14 mouse cellular contexts compared by ENCODE assay signal in genomic region chr6:116267110-116267423, GRCm38 (mm10). TPM values are rescaled to one million over a fixed set of nuclear protein-coding genes. Genes with fewer than 3 reads are reported as not detected.
DNase-seq lines count a peak whose midpoint lies in the region; ATAC-seq and TF ChIP-seq lines count a peak whose summit lies in the region.
"Had no signal": no experiment of that assay in that cellular context is flagged by ENCODE, and none has a peak within 500 bp of the region (broad histone marks: within the 10 kb centered on the region; RNA-seq: fewer than 3 reads in every experiment).

No protein-coding gene starts in this region.

- TF ChIP-seq POLR2A in bone marrow, adult 2 months (IDR thresholded peaks at IDR 0.05; ENCODE audit: borderline replicate concordance, control insufficient read depth, low read depth, low read length), result no peak

- no peak overlapping the region for H3K9ac ChIP-seq in hindbrain, embryonic 14.5 days
- H3K9ac ChIP-seq in hindbrain, embryonic 12.5 days, result no peak overlapping the region
- no peak overlapping the region for H3K9ac ChIP-seq in midbrain, embryonic 12.5 days (replicated peaks)
- H3K9ac ChIP-seq: lung, embryonic 15.5 days had no signal

- no peak for DNase-seq in hindbrain, embryonic 14.5 days (ENCODE audit: low spot score)
- DNase-seq in 3T3-L1 (ENCODE audit: low read depth, low spot score), result peak; percentile 12
- DNase-seq in cerebellum, adult 9-10 months, result no peak
- DNase-seq: adrenal gland, adult 8-10 months; heart, adult 18-20 months; heart, postnatal 4 days; kidney, adult 2 months; left cerebral cortex, postnatal 4 days; right cerebral cortex, adult 18-20 months had no signal

- no peak for ATAC-seq in hindbrain, embryonic 14.5 days (ENCODE audit: low FRiP score)
- ATAC-seq in hindbrain, embryonic 12.5 days (ENCODE audit: low FRiP score), result no peak
- ATAC-seq in midbrain, embryonic 12.5 days (ENCODE audit: low FRiP score, low read depth), result no peak
- no peak for ATAC-seq in cerebellum, adult (ENCODE audit: insufficient number of reproducible peaks, low FRiP score, low TSS enrichment)

- H3K27me3 ChIP-seq in hindbrain, embryonic 14.5 days (ENCODE audit: control insufficient read depth, insufficient read depth, low read length), result no peaks in the 10 kb centered on the region
- H3K27me3 ChIP-seq in hindbrain, embryonic 12.5 days, result no peaks in the 10 kb centered on the region
- H3K27me3 ChIP-seq in midbrain, embryonic 12.5 days, result no peaks in the 10 kb centered on the region
- H3K27me3 ChIP-seq: lung, embryonic 15.5 days had no signal

- 98% methylated on average over 1 of the region's 1 CpGs for WGBS in hindbrain, embryonic 14.5 days
- WGBS in hindbrain, embryonic 12.5 days, result 97% methylated on average over 1 of the region's 1 CpGs
- 83% methylated on average over 1 of the region's 1 CpGs for WGBS in bone marrow, adult 2 months
- 95% methylated on average over 1 of the region's 1 CpGs for WGBS in midbrain, embryonic 12.5 days

- peaks cover 10% of the 10 kb centered on the region; the same call in 1 of the 2 replicates for H3K36me3 ChIP-seq in hindbrain, embryonic 14.5 days (replicated peaks; ENCODE audit: control insufficient read depth, insufficient read depth)
- H3K36me3 ChIP-seq in hindbrain, embryonic 12.5 days, result no peaks in the 10 kb centered on the region
- peaks cover 3% of the 10 kb centered on the region; the same call in 1 of the 2 replicates for H3K36me3 ChIP-seq in midbrain, embryonic 12.5 days
- H3K36me3 ChIP-seq: lung, embryonic 15.5 days had no signal

- TF ChIP-seq CTCF in bone marrow, adult 2 months (IDR thresholded peaks at IDR 0.05; ENCODE audit: control insufficient read depth, insufficient read depth, low read length), result no peak

- peaks cover 19% of the 10 kb centered on the region for H3K4me1 ChIP-seq in hindbrain, embryonic 14.5 days (replicated peaks; ENCODE audit: control insufficient read depth, insufficient read depth, low read length)
- peaks cover 11% of the 10 kb centered on the region for H3K4me1 ChIP-seq in hindbrain, embryonic 12.5 days
- peaks cover 1% of the 10 kb centered on the region for H3K4me1 ChIP-seq in bone marrow, adult 2 months (ENCODE audit: control insufficient read depth, insufficient read depth, low read length)
- peaks cover 22% of the 10 kb centered on the region for H3K4me1 ChIP-seq in midbrain, embryonic 12.5 days

- H3K4me2 ChIP-seq in hindbrain, embryonic 14.5 days (replicated peaks), result 0 out of 2 replicates have a peak overlapping the region, but pooled peaks have one; percentile 73
- no peak overlapping the region for H3K4me2 ChIP-seq in hindbrain, embryonic 12.5 days (replicated peaks)
- H3K4me2 ChIP-seq in midbrain, embryonic 12.5 days (replicated peaks), result peak overlapping the region; percentile 71; the same call in 1 of the 2 replicates

- H3K4me3 ChIP-seq in hindbrain, embryonic 14.5 days (replicated peaks; ENCODE audit: low read length), result no peak overlapping the region
- H3K4me3 ChIP-seq in hindbrain, embryonic 12.5 days, result no peak overlapping the region
- H3K4me3 ChIP-seq in bone marrow, adult 2 months (replicated peaks; ENCODE audit: control insufficient read depth, low read depth, low read length), result no peak overlapping the region
- no peak overlapping the region for H3K4me3 ChIP-seq in midbrain, embryonic 12.5 days
- H3K4me3 ChIP-seq: lung, embryonic 15.5 days had no signal

- H3K27ac ChIP-seq in hindbrain, embryonic 14.5 days, result no peak overlapping the region
- H3K27ac ChIP-seq in hindbrain, embryonic 12.5 days, result no peak overlapping the region
- H3K27ac ChIP-seq in bone marrow, adult 2 months (ENCODE audit: control insufficient read depth, insufficient read depth, low read depth, low read length, poor library complexity), result peak overlapping the region; percentile 60
- peak overlapping the region; percentile 88; the same call in 1 of the 2 replicates for H3K27ac ChIP-seq in midbrain, embryonic 12.5 days (replicated peaks)
- H3K27ac ChIP-seq: lung, embryonic 15.5 days had no signal

- no peaks in the 10 kb centered on the region for H3K9me3 ChIP-seq in hindbrain, embryonic 14.5 days (ENCODE audit: control insufficient read depth, low read length)
- H3K9me3 ChIP-seq in hindbrain, embryonic 12.5 days (replicated peaks), result no peaks in the 10 kb centered on the region
- 0 out of 2 replicates have a peak, but pooled peaks cover 3% of the 10 kb centered on the region for H3K9me3 ChIP-seq in midbrain, embryonic 12.5 days
- H3K9me3 ChIP-seq: lung, embryonic 15.5 days had no signal

RNA-seq across cellular contexts. Expression of gene Zfand4, which starts 3.0 kb away (rescaled TPM):
- 6.7 and 7.4 TPM in 2 replicates for polyA plus RNA-seq in hindbrain, embryonic 14.5 days (2014; fragmentation: Nextera tagmentation; extraction: Ambion mirVana)
- 8.9 and 9.7 TPM in 2 replicates for polyA plus RNA-seq in hindbrain, embryonic 12.5 days (2016; fragmentation: Nextera tagmentation; extraction: Ambion mirVana)
- 4.3 and 13.8 TPM in 2 replicates for polyA plus RNA-seq in bone marrow, adult 2 months (2011; ENCODE audit: insufficient read depth, insufficient read length, low replicate concordance, missing spikeins)
- 12.3 and 13.6 TPM in 2 replicates for polyA plus RNA-seq in midbrain, embryonic 12.5 days (2016; fragmentation: Nextera tagmentation; extraction: Ambion mirVana)

RNA-seq across cellular contexts. Expression of gene Washc2, which starts 59.2 kb away (rescaled TPM):
- polyA plus RNA-seq in hindbrain, embryonic 14.5 days (2014; fragmentation: Nextera tagmentation; extraction: Ambion mirVana), result 61.9 and 63.8 TPM in 2 replicates
- 71.7 and 72.2 TPM in 2 replicates for polyA plus RNA-seq in hindbrain, embryonic 12.5 days (2016; fragmentation: Nextera tagmentation; extraction: Ambion mirVana)
- polyA plus RNA-seq in bone marrow, adult 2 months (2011; ENCODE audit: insufficient read depth, insufficient read length, low replicate concordance, missing spikeins), result 27.5 and 39.4 TPM in 2 replicates
- polyA plus RNA-seq in midbrain, embryonic 12.5 days (2016; fragmentation: Nextera tagmentation; extraction: Ambion mirVana), result 65.0 and 68.2 TPM in 2 replicates

Comparison
In these comparisons a context has a peak if more than half of its experiments do, and no peak if none do; other contexts are left out.
1. H3K27ac ChIP-seq: peak in bone marrow, adult 2 months (single experiment) and midbrain, embryonic 12.5 days (single experiment); none in hindbrain, embryonic 14.5 days (single experiment) and hindbrain, embryonic 12.5 days (single experiment).